Mouse (Mus musculus) stomach, postnatal 0 days (tissue): ENCODE measurements around the gene Klhl2. TPM values are rescaled to one million over a fixed set of nuclear protein-coding genes. Genes with fewer than 3 reads are reported as not detected.

Experiments used
- ATAC-seq: fragments of 200-750 bp; cut with Nextera tagmentation; 2 replicates; pipeline ENCODE4 v1.8.0; 2017; ENCODE audit not compliant: low FRiP score, low TSS enrichment
- DNase-seq: peaks from one replicate; pipeline ENCODE4 v3.0.0-alpha.2; 2016; ENCODE audit warnings: low spot score
- H3K27ac ChIP-seq: fragments of 300-500 bp; sonication (generic); replicated peaks from 2 replicates; pipeline ENCODE4 v1.5.1; 2014; ENCODE audit warnings: mild to moderate bottlenecking, control low read depth
- H3K27me3 ChIP-seq: fragments of 300-500 bp; sonication (generic); 2 replicates; pipeline ENCODE4 v1.6.1; 2014; ENCODE audit warnings: low read length; ENCODE audit not compliant: control insufficient read depth, insufficient read depth
- H3K36me3 ChIP-seq: fragments of 300-500 bp; sonication (generic); 2 replicates; pipeline ENCODE4 v1.6.1; 2014; ENCODE audit warnings: low read length, mixed read lengths; ENCODE audit not compliant: control insufficient read depth, insufficient read depth
- H3K4me1 ChIP-seq: fragments of 300-500 bp; sonication (generic); replicated peaks from 2 replicates; pipeline ENCODE4 v1.6.1; 2014; ENCODE audit warnings: antibody characterized with exemption; ENCODE audit not compliant: control insufficient read depth, insufficient read depth
- H3K4me2 ChIP-seq: fragments of 300-500 bp; sonication (generic); replicated peaks from 2 replicates; pipeline ENCODE4 v1.6.1; 2014; ENCODE audit warnings: low read depth, mild to moderate bottlenecking, control low read depth, moderate library complexity
- H3K4me3 ChIP-seq: fragments of 300-500 bp; sonication (generic); 2 replicates; pipeline ENCODE4 v1.5.1; 2014; ENCODE audit warnings: low read depth, low read length, control low read depth
- H3K9ac ChIP-seq: fragments of 300-500 bp; sonication (generic); 2 replicates; pipeline ENCODE4 v1.6.1; 2014; ENCODE audit warnings: mild to moderate bottlenecking, low read length, control low read depth, mixed read lengths
- H3K9me3 ChIP-seq: fragments of 300-500 bp; sonication (generic); 2 replicates; pipeline ENCODE4 v1.6.1; 2016; ENCODE audit warnings: low read length; ENCODE audit not compliant: control insufficient read depth
- CTCF ChIP-seq: IDR thresholded peaks from 2 replicates; pipeline ENCODE4 v1.5.1; 2016; ENCODE audit warnings: antibody characterized with exemption, low read depth, mild to moderate bottlenecking, moderate library complexity
- EP300 ChIP-seq: optimal IDR thresholded peaks from 2 replicates; pipeline ENCODE3; 2016; ENCODE audit warnings: antibody characterized with exemption
- WGBS: fragments of 180-500 bp; shearing (Covaris S2); extraction: QIAGEN DNeasy Blood & Tissue Kit; methylation state at CpG from one replicate; pipeline ENCODE4 v1.1.7; 2014; 5-methylcytosine and 5-hydroxymethylcytosine counted together
- polyA plus RNA-seq: library from polyadenylated mRNA; unstranded; fragments of >200 nt; fragmentation: Nextera tagmentation; extraction: Ambion mirVana; gene quantifications from 2 replicates; pipeline ENCODE4 v1.2.1, GENCODE M21; 2015

Klhl2 gene
- polyA plus RNA-seq, 1 experiment from 2014 or later: 13.4 TPM

- no peak overlapping the region for H3K4me2 ChIP-seq
- DNase-seq (no peak), ATAC-seq (no peak)
- no peak overlapping the region for H3K27ac ChIP-seq
- TF ChIP-seq CTCF: no peak
- TF ChIP-seq EP300: no peak
- H3K27me3 ChIP-seq: no peaks in the 10 kb centered on the region
- H3K4me1 ChIP-seq: no peaks in the 10 kb centered on the region
- H3K9ac ChIP-seq: no peak overlapping the region
- no peak overlapping the region for H3K4me3 ChIP-seq
- WGBS: 72% methylated on average over 6 of the region's 6 CpGs
- H3K36me3 ChIP-seq: no peaks in the 10 kb centered on the region
- H3K9me3 ChIP-seq: no peaks in the 10 kb centered on the region
Measured at GRCm38 (mm10) chr8:64781947-64782346, 67.9 kb downstream of the Klhl2 start.

- no peak for DNase-seq
- 63% methylated on average over 9 of the region's 9 CpGs for WGBS
Measured at GRCm38 (mm10) chr8:64777925-64778324, 71.9 kb downstream of the Klhl2 start.

GRCm38 (mm10) chr8:64774136-64774535 lies 75.7 kb downstream of the Klhl2 start:
- no peak overlapping the region for H3K4me2 ChIP-seq
- 95% methylated on average over 6 of the region's 6 CpGs for WGBS
- no peaks in the 10 kb centered on the region for H3K27me3 ChIP-seq
- no peak overlapping the region for H3K9ac ChIP-seq
- no peak for TF ChIP-seq EP300
- no peak for TF ChIP-seq CTCF
- no peak for ATAC-seq
- no peaks in the 10 kb centered on the region for H3K4me1 ChIP-seq
- H3K36me3 ChIP-seq: no peaks in the 10 kb centered on the region
- DNase-seq: no peak
- no peak overlapping the region for H3K4me3 ChIP-seq
- H3K27ac ChIP-seq: no peak overlapping the region
- no peaks in the 10 kb centered on the region for H3K9me3 ChIP-seq

More at GRCm38 (mm10) chr8:64777925-64778324, 71.9 kb downstream of the Klhl2 start:
- no peak overlapping the region for H3K4me2 ChIP-seq
- no peak overlapping the region for H3K9ac ChIP-seq
- no peak overlapping the region for H3K4me3 ChIP-seq
- no peaks in the 10 kb centered on the region for H3K9me3 ChIP-seq
- peak; percentile 32; the same call in 1 of the 2 replicates for ATAC-seq
- TF ChIP-seq CTCF (peak; percentile 65), EP300 (no peak)
- no peaks in the 10 kb centered on the region for H3K36me3 ChIP-seq
- H3K27me3 ChIP-seq: no peaks in the 10 kb centered on the region
- H3K4me1 ChIP-seq: no peaks in the 10 kb centered on the region
- no peak overlapping the region for H3K27ac ChIP-seq

GRCm38 (mm10) chr8:64770814-64771213 lies 79.0 kb downstream of the Klhl2 start:
- no peak overlapping the region for H3K27ac ChIP-seq
- TF ChIP-seq CTCF (no peak), EP300 (no peak)
- H3K36me3 ChIP-seq: no peaks in the 10 kb centered on the region
- H3K4me1 ChIP-seq: no peaks in the 10 kb centered on the region
- H3K4me2 ChIP-seq: no peak overlapping the region
- H3K4me3 ChIP-seq: no peak overlapping the region
- no peak for ATAC-seq
- H3K9ac ChIP-seq: no peak overlapping the region
- no peaks in the 10 kb centered on the region for H3K27me3 ChIP-seq
- no peaks in the 10 kb centered on the region for H3K9me3 ChIP-seq
- no peak for DNase-seq
- 72% methylated on average over 7 of the region's 7 CpGs for WGBS

DNA sequence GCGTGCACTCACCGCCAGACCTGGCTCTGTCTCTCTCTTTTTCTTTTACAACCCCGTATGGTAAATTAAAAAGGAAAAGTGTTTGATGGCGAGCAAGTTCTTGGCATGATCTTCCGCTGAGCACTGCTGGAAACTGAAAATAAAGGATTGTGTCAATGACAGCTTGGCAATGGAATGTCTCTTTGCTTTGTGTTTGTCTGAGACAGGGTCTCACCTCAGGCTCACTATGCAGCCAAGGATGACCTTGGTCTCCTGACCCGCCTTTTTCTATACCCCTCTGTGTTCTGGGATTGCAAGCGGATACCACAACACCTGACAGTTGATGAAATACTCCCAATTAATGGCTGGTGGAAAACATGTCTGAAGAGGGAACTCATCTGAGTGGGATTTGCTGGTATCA lies 80.2 kb downstream of the Klhl2 start:
- WGBS: 81% methylated on average over 7 of the region's 7 CpGs
- no peaks in the 10 kb centered on the region for H3K27me3 ChIP-seq
- no peak overlapping the region for H3K9ac ChIP-seq
- no peaks in the 10 kb centered on the region for H3K9me3 ChIP-seq
- no peaks in the 10 kb centered on the region for H3K36me3 ChIP-seq
- ATAC-seq: no peak
- no peak overlapping the region for H3K4me2 ChIP-seq
- no peaks in the 10 kb centered on the region for H3K4me1 ChIP-seq
- DNase-seq: no peak
- no peak overlapping the region for H3K27ac ChIP-seq
- TF ChIP-seq CTCF (no peak), EP300 (no peak)
- H3K4me3 ChIP-seq: no peak overlapping the region

GRCm38 (mm10) chr8:64768645-64769044 lies 81.2 kb downstream of the Klhl2 start:
- Histone ChIP-seq H3K9ac (no peak overlapping the region), H3K4me2 (no peak overlapping the region), H3K9me3 (no peaks in the 10 kb centered on the region), H3K4me3 (no peak overlapping the region), H3K27ac (no peak overlapping the region), H3K4me1 (no peaks in the 10 kb centered on the region), H3K36me3 (no peaks in the 10 kb centered on the region), H3K27me3 (no peaks in the 10 kb centered on the region)
- no peak for DNase-seq
- TF ChIP-seq CTCF: no peak
- TF ChIP-seq EP300: no peak
- ATAC-seq: no peak
- WGBS: 82% methylated on average over 8 of the region's 9 CpGs
